Mouse (Mus musculus): ENCODE results near the gene Bcar3.

DNA sequence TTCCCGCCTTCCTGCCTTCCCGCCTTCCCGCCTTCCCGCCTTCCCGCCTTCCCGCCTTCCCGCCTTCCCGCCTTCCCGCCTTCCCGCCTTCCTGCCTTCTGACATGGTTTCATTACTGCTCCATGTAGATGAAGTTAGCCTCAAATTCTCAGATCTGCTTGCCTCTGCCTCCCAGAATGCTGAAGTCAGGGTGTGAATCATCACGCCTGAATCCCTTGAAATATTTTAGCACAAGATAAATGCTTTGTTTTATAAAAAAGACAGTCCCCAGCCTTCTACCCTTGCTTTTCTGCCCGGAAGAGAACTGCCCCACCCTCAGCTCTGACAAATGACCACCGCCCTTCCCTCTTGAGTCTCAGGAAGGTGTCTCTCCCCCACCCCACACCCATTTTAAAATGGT lies 154.3 kb downstream of the Bcar3 start:
- TF ChIP-seq POLR2AphosphoS2 (IDR thresholded peaks at IDR 0.05; ENCODE audit: low read length), result no peak
- no peak for TF ChIP-seq UBTF (IDR thresholded peaks at IDR 0.05; ENCODE audit: borderline replicate concordance, insufficient read depth, low read depth, low read length)
- no peak for TF ChIP-seq CTCF (IDR thresholded peaks at IDR 0.05 in 2 of 3, conservative IDR thresholded peaks at IDR 0.05 in 1 of 3; ENCODE audit: control insufficient read depth in 1 of 3, insufficient read depth in 1 of 3, low read depth in 2 of 3, low read length in 3 of 3, poor library complexity in 1 of 3, severe bottlenecking in 1 of 3)
- TF ChIP-seq GATA1 (IDR thresholded peaks at IDR 0.05; ENCODE audit: low read depth, low read length), result no peak
- no peak for TF ChIP-seq POLR2A (IDR thresholded peaks at IDR 0.05; ENCODE audit: control insufficient read depth in 1 of 2, insufficient read depth in 1 of 2, low read depth in 1 of 2, low read length in 2 of 2, poor library complexity in 1 of 2)
- TF ChIP-seq EP300 (IDR thresholded peaks at IDR 0.05; ENCODE audit: low read depth in 1 of 2, low read length in 2 of 2), result no peak

Data from MEL (cell line).